Mouse (Mus musculus) 3134 (cell line): ENCODE measurements at regions not wholly inside any gene's neighbourhood (a gene's known extent, or its start where the extent isn't known, plus 50 kb on each side); places are given as distances from the start of the nearest gene placed in this dataset.

Source experiments
- DNase-seq: peaks from one replicate; pipeline ENCODE4 v3.0.0-alpha.2; 2011; ENCODE audit warnings: low spot score; ENCODE audit not compliant: insufficient read length; ENCODE audit errors: extremely low read depth

GRCm38 (mm10) chr2:173366734-173367133 is 90.4 kb upstream of the Pmepa1 start:
- DNase-seq = no peak

GRCm38 (mm10) chr2:173368899-173369298 is 92.6 kb upstream of the Pmepa1 start:
- no peak for DNase-seq

GRCm38 (mm10) chr2:173376926-173377325 is 100.6 kb upstream of the Pmepa1 start:
- DNase-seq = no peak

GRCm38 (mm10) chr2:173377497-173378257 is 101.3 kb upstream of the Pmepa1 start:
- no peak for DNase-seq

GRCm38 (mm10) chr2:173379736-173380135 is 103.4 kb upstream of the Pmepa1 start:
- DNase-seq = no peak

- no peak for DNase-seq
Observed at GRCm38 (mm10) chr2:173380341-173380761, 104.0 kb upstream of the Pmepa1 start.

- no peak for DNase-seq
Observed at GRCm38 (mm10) chr2:173382176-173382813, 106.0 kb upstream of the Pmepa1 start.

- DNase-seq = peak; percentile 35
Observed at GRCm38 (mm10) chr2:173384935-173385586, 108.7 kb upstream of the Pmepa1 start.

- DNase-seq = peak; percentile 39
Observed at GRCm38 (mm10) chr2:173385722-173386141, 109.4 kb upstream of the Pmepa1 start.

- DNase-seq = no peak
Observed at GRCm38 (mm10) chr2:173388140-173388539, 111.8 kb upstream of the Pmepa1 start.

GRCm38 (mm10) chr2:173392557-173393323 is 116.4 kb upstream of the Pmepa1 start:
- DNase-seq = no peak

- DNase-seq = no peak
Observed at GRCm38 (mm10) chr2:173393324-173393592, 116.9 kb upstream of the Pmepa1 start.

- no peak for DNase-seq
Observed at GRCm38 (mm10) chr2:173395526-173395925, 119.2 kb upstream of the Pmepa1 start.

GRCm38 (mm10) chr2:173397846-173398331 is 121.6 kb upstream of the Pmepa1 start:
- no peak for DNase-seq

- DNase-seq = no peak
Observed at GRCm38 (mm10) chr2:173405629-173406028, 116.8 kb upstream of the 1700021F07Rik start.

- DNase-seq = no peak
Observed at GRCm38 (mm10) chr2:173406344-173407094, 115.9 kb upstream of the 1700021F07Rik start.

- DNase-seq = no peak
Observed at GRCm38 (mm10) chr2:173407133-173407532, 115.3 kb upstream of the 1700021F07Rik start.

- no peak for DNase-seq
Observed at GRCm38 (mm10) chr2:173408681-173409081, 113.7 kb upstream of the 1700021F07Rik start.

GRCm38 (mm10) chr2:173409433-173409832 is 113.0 kb upstream of the 1700021F07Rik start:
- DNase-seq = no peak
